Mouse (Mus musculus): ENCODE measurements around the gene Mef2c.

DNA sequence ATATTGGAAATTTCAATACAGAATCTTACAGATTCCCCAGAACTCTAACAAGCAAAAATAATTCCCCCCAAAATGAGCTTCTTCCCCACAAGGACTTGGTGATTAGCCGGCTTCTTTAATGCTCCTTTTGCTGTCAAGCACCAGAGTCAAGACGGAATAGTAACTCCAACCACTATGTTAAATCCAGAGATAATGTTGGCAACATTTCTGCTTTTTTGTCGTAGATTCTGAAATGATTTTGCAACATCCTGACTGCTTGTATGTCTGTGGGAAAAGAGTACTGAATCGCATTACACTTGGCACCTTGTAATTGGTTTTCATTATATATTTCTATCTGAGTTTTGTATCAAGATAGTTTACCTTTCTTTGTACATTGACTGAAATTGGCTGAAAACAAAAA is 120.8 kb downstream of the Mef2c start:
- no peak for TF ChIP-seq TAL1 (IDR thresholded peaks at IDR 0.05; ENCODE audit: low read length)
- no peak for TF ChIP-seq GATA1 (IDR thresholded peaks at IDR 0.05; ENCODE audit: low read length)
